Mouse (Mus musculus) neural tube, embryonic 14.5 days (tissue): ENCODE data around the gene Pfkfb3. TPM values are rescaled to one million over a fixed set of nuclear protein-coding genes. Genes with fewer than 3 reads are reported as not detected.

Experiments used
- ATAC-seq: fragments of 200-750 bp; cut with Nextera tagmentation; 2 replicates; pipeline ENCODE4 v1.8.0; 2017; ENCODE audit warnings: low read depth, mild to moderate bottlenecking, moderate TSS enrichment, moderate library complexity
- H3K27ac ChIP-seq: fragments of 300-500 bp; sonication (generic); 2 replicates; pipeline ENCODE4 v1.5.1; 2014; ENCODE audit warnings: low read depth, mild to moderate bottlenecking, control low read depth, low read length, moderate library complexity, mixed read lengths
- H3K27me3 ChIP-seq: fragments of 300-500 bp; sonication (generic); 2 replicates; pipeline ENCODE4 v1.6.1; 2014; ENCODE audit warnings: low read length; ENCODE audit not compliant: control insufficient read depth, insufficient read depth
- H3K36me3 ChIP-seq: fragments of 300-500 bp; sonication (generic); 2 replicates; pipeline ENCODE4 v1.6.1; 2014; ENCODE audit warnings: low read length, mixed read lengths; ENCODE audit not compliant: control insufficient read depth, insufficient read depth
- H3K4me1 ChIP-seq: fragments of 300-500 bp; sonication (generic); 2 replicates; pipeline ENCODE4 v1.6.1; 2014; ENCODE audit warnings: low read length; ENCODE audit not compliant: control insufficient read depth, insufficient read depth
- H3K4me2 ChIP-seq: fragments of 300-500 bp; sonication (generic); 2 replicates; pipeline ENCODE4 v1.6.1; 2014; ENCODE audit warnings: mild to moderate bottlenecking, low read depth, low read length, control low read depth
- H3K4me3 ChIP-seq: fragments of 300-500 bp; sonication (generic); 2 replicates; pipeline ENCODE4 v1.5.1; 2014; ENCODE audit warnings: low read depth, low read length, control low read depth, mixed read lengths
- H3K9ac ChIP-seq: fragments of 300-500 bp; sonication (generic); replicated peaks from 2 replicates; pipeline ENCODE4 v1.6.1; 2014; ENCODE audit warnings: low read depth, mild to moderate bottlenecking, control low read depth, low read length, mixed read lengths
- H3K9me3 ChIP-seq: fragments of 300-500 bp; sonication (generic); 2 replicates; pipeline ENCODE4 v1.6.1; 2016; ENCODE audit warnings: low read length; ENCODE audit not compliant: control insufficient read depth
- WGBS: fragments of 180-500 bp; shearing (Covaris S2); extraction: QIAGEN DNeasy Blood & Tissue Kit; methylation state at CpG from one replicate; pipeline ENCODE4 v1.1.7; 2014; 5-methylcytosine and 5-hydroxymethylcytosine counted together
- polyA plus RNA-seq: library from polyadenylated mRNA; unstranded; fragments of >200 nt; fragmentation: Nextera tagmentation; extraction: Ambion mirVana; gene quantifications from 2 replicates; pipeline ENCODE4 v1.2.1, GENCODE M21; 2014

Gene Pfkfb3
- polyA plus RNA-seq, 1 experiment from 2014 or later = 38.0 TPM

- no peak overlapping the region for H3K4me2 ChIP-seq
- no peak overlapping the region for H3K4me3 ChIP-seq
- H3K4me1 ChIP-seq = no peaks in the 10 kb centered on the region
- 96% methylated on average over 1 of the region's 1 CpGs for WGBS
- no peak overlapping the region for H3K9ac ChIP-seq
- H3K9me3 ChIP-seq = no peaks in the 10 kb centered on the region
- ATAC-seq = no peak
- H3K27ac ChIP-seq = no peak overlapping the region
- H3K36me3 ChIP-seq = no peaks in the 10 kb centered on the region
- H3K27me3 ChIP-seq = no peaks in the 10 kb centered on the region
Observed at GRCm38 (mm10) chr2:11573684-11574083, 19.8 kb upstream of the Pfkfb3 start.

- WGBS = 59% methylated on average over 6 of the region's 6 CpGs
- H3K27me3 ChIP-seq = no peaks in the 10 kb centered on the region
- H3K9me3 ChIP-seq = no peaks in the 10 kb centered on the region
- no peaks in the 10 kb centered on the region for H3K36me3 ChIP-seq
- H3K4me1 ChIP-seq = no peaks in the 10 kb centered on the region
- H3K9ac ChIP-seq = no peak overlapping the region
- H3K4me2 ChIP-seq = no peak overlapping the region
- no peak for ATAC-seq
- H3K4me3 ChIP-seq = no peak overlapping the region
- no peak overlapping the region for H3K27ac ChIP-seq
Observed at GRCm38 (mm10) chr2:11571004-11571535, 17.2 kb upstream of the Pfkfb3 start.

- no peaks in the 10 kb centered on the region for H3K9me3 ChIP-seq
- H3K27me3 ChIP-seq = no peaks in the 10 kb centered on the region
- no peak for ATAC-seq
- no peak overlapping the region for H3K9ac ChIP-seq
- no peak overlapping the region for H3K4me2 ChIP-seq
- no peaks in the 10 kb centered on the region for H3K4me1 ChIP-seq
- no peak overlapping the region for H3K4me3 ChIP-seq
- H3K27ac ChIP-seq = no peak overlapping the region
- 83% methylated on average over 7 of the region's 7 CpGs for whole genome bisulfite sequencing
- no peaks in the 10 kb centered on the region for H3K36me3 ChIP-seq
Observed at GRCm38 (mm10) chr2:11568471-11568870, 14.6 kb upstream of the Pfkfb3 start.

GRCm38 (mm10) chr2:11567781-11568362, 14.0 kb upstream of the Pfkfb3 start:
- no peak overlapping the region for H3K27ac ChIP-seq
- WGBS = 57% methylated on average over 4 of the region's 4 CpGs
- ATAC-seq = no peak
- H3K4me3 ChIP-seq = no peak overlapping the region
- H3K27me3 ChIP-seq = no peaks in the 10 kb centered on the region
- H3K9ac ChIP-seq = no peak overlapping the region
- H3K4me1 ChIP-seq = no peaks in the 10 kb centered on the region
- no peaks in the 10 kb centered on the region for H3K36me3 ChIP-seq
- H3K9me3 ChIP-seq = no peaks in the 10 kb centered on the region
- H3K4me2 ChIP-seq = no peak overlapping the region

GRCm38 (mm10) chr2:11566898-11567297, 13.0 kb upstream of the Pfkfb3 start:
- H3K9me3 ChIP-seq = no peaks in the 10 kb centered on the region
- no peak overlapping the region for H3K9ac ChIP-seq
- H3K4me1 ChIP-seq = no peaks in the 10 kb centered on the region
- H3K4me3 ChIP-seq = no peak overlapping the region
- H3K27me3 ChIP-seq = no peaks in the 10 kb centered on the region
- H3K27ac ChIP-seq = no peak overlapping the region
- H3K36me3 ChIP-seq = no peaks in the 10 kb centered on the region
- no peak for ATAC-seq
- WGBS = 85% methylated on average over 3 of the region's 3 CpGs
- H3K4me2 ChIP-seq = no peak overlapping the region

GRCm38 (mm10) chr2:11566241-11566640, 12.4 kb upstream of the Pfkfb3 start:
- no peaks in the 10 kb centered on the region for H3K9me3 ChIP-seq
- ATAC-seq = no peak
- H3K36me3 ChIP-seq = no peaks in the 10 kb centered on the region
- H3K27me3 ChIP-seq = no peaks in the 10 kb centered on the region
- no peak overlapping the region for H3K4me3 ChIP-seq
- no peaks in the 10 kb centered on the region for H3K4me1 ChIP-seq
- 48% methylated on average over 7 of the region's 7 CpGs for WGBS
- no peak overlapping the region for H3K27ac ChIP-seq
- H3K4me2 ChIP-seq = no peak overlapping the region
- H3K9ac ChIP-seq = no peak overlapping the region

GRCm38 (mm10) chr2:11564768-11565167, 10.9 kb upstream of the Pfkfb3 start:
- ATAC-seq = no peak
- Histone ChIP-seq H3K9ac (no peak overlapping the region), H3K4me3 (no peak overlapping the region), H3K9me3 (no peaks in the 10 kb centered on the region), H3K36me3 (no peaks in the 10 kb centered on the region), H3K4me1 (no peaks in the 10 kb centered on the region), H3K4me2 (no peak overlapping the region), H3K27ac (no peak overlapping the region), H3K27me3 (no peaks in the 10 kb centered on the region)
- 83% methylated on average over 6 of the region's 6 CpGs for WGBS

- Histone ChIP-seq H3K4me1 (no peaks in the 10 kb centered on the region), H3K36me3 (no peaks in the 10 kb centered on the region), H3K4me2 (no peak overlapping the region), H3K4me3 (no peak overlapping the region), H3K27ac (no peak overlapping the region), H3K9ac (no peak overlapping the region), H3K27me3 (no peaks in the 10 kb centered on the region), H3K9me3 (no peaks in the 10 kb centered on the region)
- ATAC-seq = no peak
- WGBS = 92% methylated on average over 17 of the region's 17 CpGs
Observed at GRCm38 (mm10) chr2:11563256-11563655, 9.4 kb upstream of the Pfkfb3 start.

- no peak overlapping the region for H3K4me2 ChIP-seq
- no peaks in the 10 kb centered on the region for H3K36me3 ChIP-seq
- 86% methylated on average over 7 of the region's 7 CpGs for WGBS
- ATAC-seq = no peak
- H3K27ac ChIP-seq = no peak overlapping the region
- no peak overlapping the region for H3K9ac ChIP-seq
- H3K4me3 ChIP-seq = no peak overlapping the region
- H3K9me3 ChIP-seq = no peaks in the 10 kb centered on the region
- no peaks in the 10 kb centered on the region for H3K4me1 ChIP-seq
- peaks cover 9% of the 10 kb centered on the region; the same call in 1 of the 2 replicates for H3K27me3 ChIP-seq
Observed at GRCm38 (mm10) chr2:11558654-11559053, 4.8 kb upstream of the Pfkfb3 start.
